Mouse (Mus musculus) CH12.LX (cell line): Measurements from ENCODE around the gene 1700022I11Rik. TPM values are rescaled to one million over a fixed set of nuclear protein-coding genes. Genes with fewer than 3 reads are reported as not detected.

Experiments used
- DNase-seq: peaks from one replicate; pipeline ENCODE4 v3.0.0-alpha.2; 2013; ENCODE audit errors: extremely low read depth
- H3K27ac ChIP-seq: 2 replicates; pipeline ENCODE4 v1.5.1; 2012; ENCODE audit warnings: low read depth, mild to moderate bottlenecking, control low read depth, moderate library complexity; ENCODE audit not compliant: insufficient read depth
- H3K27me3 ChIP-seq: replicated peaks from 2 replicates; pipeline ENCODE3; 2012; ENCODE audit warnings: inconsistent platforms
- H3K36me3 ChIP-seq, 2 experiments: replicated peaks in 1 of 2; 2 replicates each; pipeline versions ENCODE3 to v1.6.1; 2012; ENCODE audit warnings: inconsistent platforms in 1 of 2, low read length in 1 of 2, mild to moderate bottlenecking in 1 of 2, mixed read lengths in 1 of 2, moderate library complexity in 1 of 2; ENCODE audit not compliant: control insufficient read depth in 1 of 2, insufficient read depth in 1 of 2
- H3K4me1 ChIP-seq, 2 experiments: 2 replicates each; pipeline ENCODE4 v1.6.1; 2012; ENCODE audit warnings: inconsistent platforms in 1 of 2, moderate library complexity in 1 of 2; ENCODE audit not compliant: insufficient read depth in 2 of 2, control insufficient read depth in 1 of 2
- H3K4me2 ChIP-seq: 2 replicates; pipeline ENCODE4 v1.6.1; 2012; ENCODE audit warnings: low read depth, mild to moderate bottlenecking, control low read depth; ENCODE audit not compliant: poor library complexity, insufficient read depth, severe bottlenecking
- H3K4me3 ChIP-seq, 3 experiments: fragments of 150-350 bp in 1 of 3; sonication (generic) in 1 of 3; replicated peaks in 1 of 3; 2 replicates each; pipeline versions ENCODE3 to v1.5.1; 2011 to 2012; ENCODE audit warnings: low read depth in 2 of 3, low read length in 2 of 3, mild to moderate bottlenecking in 2 of 3, moderate library complexity in 2 of 3, control low read depth in 1 of 3, improper control_type of control experiment in 1 of 3, inconsistent platforms in 1 of 3, mixed read lengths in 1 of 3; ENCODE audit not compliant: poor library complexity in 1 of 3
- H3K79me2 ChIP-seq: replicated peaks from 2 replicates; pipeline ENCODE4 v1.6.1; 2012; ENCODE audit warnings: mild to moderate bottlenecking, moderate library complexity; ENCODE audit not compliant: control insufficient read depth, poor library complexity, insufficient read depth, severe bottlenecking; ENCODE audit errors: extremely low read depth
- H3K9ac ChIP-seq: 2 replicates; pipeline ENCODE4 v1.6.1; 2012; ENCODE audit warnings: low read depth, mild to moderate bottlenecking, control low read depth, moderate library complexity; ENCODE audit not compliant: insufficient read depth
- H3K9me3 ChIP-seq: replicated peaks from 2 replicates; pipeline ENCODE3; 2012; ENCODE audit warnings: low read length, inconsistent platforms, mixed read lengths
- BHLHE40 ChIP-seq: IDR thresholded peaks from 2 replicates; pipeline ENCODE4 v1.6.1; 2011; ENCODE audit warnings: mild to moderate bottlenecking, low read depth, low read length, improper control_type of control experiment
- CHD1 ChIP-seq: IDR thresholded peaks from 2 replicates; pipeline ENCODE4 v1.6.1; 2012; ENCODE audit warnings: low read depth, low read length, improper control_type of control experiment, inconsistent platforms
- CHD2 ChIP-seq: IDR thresholded peaks from 2 replicates; pipeline ENCODE4 v1.6.1; 2011; ENCODE audit warnings: low read length, improper control_type of control experiment
- CTCF ChIP-seq, 2 experiments: IDR thresholded peaks in 1 of 2; conservative IDR thresholded peaks in 1 of 2; 2 replicates each; pipeline ENCODE4 v1.5.1; 2011 to 2012; ENCODE audit warnings: low read depth in 2 of 2, low read length in 2 of 2, improper control_type of control experiment in 1 of 2, inconsistent platforms in 1 of 2, mild to moderate bottlenecking in 1 of 2, moderate library complexity in 1 of 2
- E2F4 ChIP-seq: IDR thresholded peaks from 2 replicates; pipeline ENCODE4 v1.6.1; 2011; ENCODE audit warnings: low read depth, low read length, improper control_type of control experiment; ENCODE audit not compliant: insufficient replicate concordance
- ELF1 ChIP-seq: IDR thresholded peaks from 2 replicates; pipeline ENCODE4 v1.6.1; 2014; ENCODE audit warnings: low read depth, mild to moderate bottlenecking, inconsistent platforms, low read length, improper control_type of control experiment
- EP300 ChIP-seq: IDR thresholded peaks from 2 replicates; pipeline ENCODE4 v1.6.1; 2011; ENCODE audit warnings: low read length, improper control_type of control experiment
- ETS1 ChIP-seq: conservative IDR thresholded peaks from 2 replicates; pipeline ENCODE4 v1.6.1; 2012; ENCODE audit warnings: low read depth, mild to moderate bottlenecking, inconsistent platforms, low read length, improper control_type of control experiment, moderate library complexity
- GABPA ChIP-seq: IDR thresholded peaks from 2 replicates; pipeline ENCODE4 v1.6.1; 2012; ENCODE audit warnings: low read depth, low read length, improper control_type of control experiment, inconsistent platforms; ENCODE audit not compliant: insufficient replicate concordance
- HCFC1 ChIP-seq: IDR thresholded peaks from 2 replicates; pipeline ENCODE4 v1.6.1; 2012; ENCODE audit warnings: low read depth, mild to moderate bottlenecking, inconsistent platforms, low read length, improper control_type of control experiment
- IRF4 ChIP-seq: IDR thresholded peaks from 2 replicates; pipeline ENCODE4 v1.6.1; 2014; ENCODE audit warnings: low read depth, mild to moderate bottlenecking, inconsistent platforms, low read length, improper control_type of control experiment
- JUN ChIP-seq: IDR thresholded peaks from 2 replicates; pipeline ENCODE4 v1.6.1; 2011; ENCODE audit warnings: low read depth, mild to moderate bottlenecking, low read length, improper control_type of control experiment, moderate library complexity; ENCODE audit not compliant: insufficient read depth
- JUND ChIP-seq: conservative IDR thresholded peaks from 2 replicates; pipeline ENCODE4 v1.6.1; 2011; ENCODE audit warnings: low read depth, low read length, improper control_type of control experiment
- KAT2A ChIP-seq: IDR thresholded peaks from 2 replicates; pipeline ENCODE4 v1.6.1; 2012; ENCODE audit warnings: low read length, improper control_type of control experiment, inconsistent platforms; ENCODE audit not compliant: insufficient replicate concordance
- MAFK ChIP-seq: IDR thresholded peaks from 2 replicates; pipeline ENCODE4 v1.6.1; 2011; ENCODE audit warnings: low read length, improper control_type of control experiment; ENCODE audit not compliant: insufficient replicate concordance
- MAX ChIP-seq: IDR thresholded peaks from 2 replicates; pipeline ENCODE4 v1.6.1; 2011; ENCODE audit warnings: low read length, improper control_type of control experiment
- MAZ ChIP-seq: IDR thresholded peaks from 2 replicates; pipeline ENCODE4 v1.6.1; 2012; ENCODE audit warnings: low read depth, mild to moderate bottlenecking, inconsistent platforms, low read length, improper control_type of control experiment, moderate library complexity
- MEF2A ChIP-seq: IDR thresholded peaks from 2 replicates; pipeline ENCODE4 v1.6.1; 2014; ENCODE audit warnings: low read depth, mild to moderate bottlenecking, inconsistent platforms, low read length, improper control_type of control experiment, borderline replicate concordance
- MXI1 ChIP-seq: IDR thresholded peaks from 2 replicates; pipeline ENCODE4 v1.6.1; 2011; ENCODE audit warnings: mild to moderate bottlenecking, low read depth, low read length, improper control_type of control experiment
- MYC ChIP-seq: IDR thresholded peaks from 2 replicates; pipeline ENCODE4 v1.6.1; 2011; ENCODE audit warnings: low read depth, mild to moderate bottlenecking, improper control_type of control experiment, low read length
- NELFE ChIP-seq: IDR thresholded peaks from 2 replicates; pipeline ENCODE4 v1.6.1; 2011; ENCODE audit warnings: low read depth, low read length, improper control_type of control experiment
- NRF1 ChIP-seq: IDR thresholded peaks from 2 replicates; pipeline ENCODE4 v1.6.1; 2014; ENCODE audit warnings: low read depth, mild to moderate bottlenecking, inconsistent platforms, low read length, improper control_type of control experiment, moderate library complexity
- PAX5 ChIP-seq: IDR thresholded peaks from 2 replicates; pipeline ENCODE4 v1.6.1; 2012; ENCODE audit warnings: low read length, inconsistent platforms, mixed read lengths
- POLR2A ChIP-seq: IDR thresholded peaks from 2 replicates; pipeline ENCODE4 v1.6.1; 2011; ENCODE audit warnings: low read depth, mild to moderate bottlenecking, improper control_type of control experiment, low read length
- POLR2AphosphoS2 ChIP-seq: IDR thresholded peaks from 2 replicates; pipeline ENCODE4 v1.6.1; 2011; ENCODE audit warnings: low read depth, low read length, improper control_type of control experiment
- RAD21 ChIP-seq: IDR thresholded peaks from 2 replicates; pipeline ENCODE4 v1.6.1; 2011; ENCODE audit warnings: low read depth, mild to moderate bottlenecking, low read length, improper control_type of control experiment, moderate library complexity
- SIN3A ChIP-seq: IDR thresholded peaks from 2 replicates; pipeline ENCODE4 v1.6.1; 2012; ENCODE audit warnings: low read length, improper control_type of control experiment, inconsistent platforms
- SMC3 ChIP-seq: IDR thresholded peaks from 2 replicates; pipeline ENCODE4 v1.6.1; 2011; ENCODE audit warnings: low read depth, low read length, improper control_type of control experiment
- TBP ChIP-seq: conservative IDR thresholded peaks from 2 replicates; pipeline ENCODE4 v1.6.1; 2011; ENCODE audit warnings: low read depth, low read length, improper control_type of control experiment
- TCF12 ChIP-seq: IDR thresholded peaks from 2 replicates; pipeline ENCODE4 v1.6.1; 2014; ENCODE audit warnings: low read depth, mild to moderate bottlenecking, inconsistent platforms, low read length, improper control_type of control experiment
- UBTF ChIP-seq: IDR thresholded peaks from 2 replicates; pipeline ENCODE4 v1.6.1; 2012; ENCODE audit warnings: low read depth, mild to moderate bottlenecking, inconsistent platforms, low read length, improper control_type of control experiment, moderate library complexity
- USF1 ChIP-seq: IDR thresholded peaks from 2 replicates; pipeline ENCODE4 v1.6.1; 2014; ENCODE audit warnings: low read depth, mild to moderate bottlenecking, inconsistent platforms, low read length, improper control_type of control experiment
- USF2 ChIP-seq: conservative IDR thresholded peaks from 2 replicates; pipeline ENCODE4 v1.6.1; 2011; ENCODE audit warnings: low read depth, low read length, improper control_type of control experiment
- ZC3H11A ChIP-seq: IDR thresholded peaks from 2 replicates; pipeline ENCODE4 v1.6.1; 2012; ENCODE audit warnings: low read depth, mild to moderate bottlenecking, inconsistent platforms, low read length, improper control_type of control experiment
- ZKSCAN1 ChIP-seq: IDR thresholded peaks from 2 replicates; pipeline ENCODE4 v1.6.1; 2012; ENCODE audit warnings: low read depth, inconsistent platforms, low read length, improper control_type of control experiment, borderline replicate concordance
- ZMIZ1 ChIP-seq: IDR thresholded peaks from 2 replicates; pipeline ENCODE4 v1.6.1; 2012; ENCODE audit warnings: low read depth, mild to moderate bottlenecking, inconsistent platforms, low read length, improper control_type of control experiment
- ZNF384 ChIP-seq: IDR thresholded peaks from 2 replicates; pipeline ENCODE4 v1.6.1; 2012; ENCODE audit warnings: low read depth, low read length, improper control_type of control experiment, inconsistent platforms
- dilution Hi-C: fragments of 300-500 bp; cut with MboI; formaldehyde crosslinking; loops from 2 replicates; pipeline ENCODE4 v1.14.3; 2020; ENCODE audit warnings: low sequenced_read_pairs; ENCODE audit not compliant: extremely low pct_unique_long_range_greater_than_20kb, extremely low pct_ligation_motif_present
- in situ Hi-C: fragments of 300-500 bp; cut with MboI; formaldehyde crosslinking; loops from 3 replicates; pipeline ENCODE4 v1.14.3; 2019; ENCODE audit warnings: low sequenced_read_pairs, low pct_ligation_motif_present, low pct_unique_long_range_greater_than_20kb, mixed read lengths
- polyA plus RNA-seq: library from polyadenylated mRNA; unstranded; fragments of >175 nt; gene quantifications from 2 replicates; pipeline ENCODE4 v1.2.1, GENCODE M21; 2012; ENCODE audit warnings: low read depth; ENCODE audit not compliant: insufficient read length
- total RNA-seq, 2 experiments: library from RNA; depleted of rRNA; stranded (reverse); fragments of 300-350 nt in 1 of 2; fragments of >200 nt in 1 of 2; gene quantifications; 2 replicates each; pipeline ENCODE4 v1.2.3; 2012 to 2014

The 1700022I11Rik gene
- total and polyA plus RNA-seq, 3 experiments, result 0.24 to 0.55 TPM; not detected in 1

GRCm38 (mm10) chr4:43025084-43025960 lies 55.9 kb downstream of the 1700022I11Rik start, which contains the start of gene Pigo:
TSS of gene Pigo (minus strand) at chr4:43025819.
- H3K9me3 ChIP-seq, result no peaks in the 10 kb centered on the region
- in situ Hi-C loops, result no loop called here
- H3K9ac ChIP-seq, result peak within 1 kb of the TSS; percentile 76
- H3K4me2 ChIP-seq, result peak within 1 kb of the TSS; percentile 89
- DNase-seq, result peak; percentile 93
- H3K4me3 ChIP-seq, result peak within 1 kb of the TSS; percentile 59 to 77 (median 59)
- peaks cover 8 to 25% of the 10 kb centered on the region in 2 experiments for H3K4me1 ChIP-seq
- peak within 1 kb of the TSS; percentile 34; the same call in 1 of the 2 replicates for H3K27ac ChIP-seq
- dilution Hi-C loops, result no loop called here
- H3K36me3 ChIP-seq, result peaks cover 51 to 84% of the 10 kb centered on the region in 2 experiments
- H3K79me2 ChIP-seq, result peaks cover 10% of the 10 kb centered on the region
- H3K27me3 ChIP-seq, result no peaks in the 10 kb centered on the region
- TF ChIP-seq USF1, result no peak
- peak; percentile 93 for TF ChIP-seq SIN3A
- TF ChIP-seq NRF1, result peak; percentile 34; the same call in 1 of the 2 replicates
- no peak for TF ChIP-seq EP300
- TF ChIP-seq ZMIZ1, result peak; percentile 70; the same call in 1 of the 2 replicates
- no peak for TF ChIP-seq ZC3H11A
- TF ChIP-seq USF2, result no peak
- peak; percentile 94; the same call in 1 of the 2 replicates for TF ChIP-seq POLR2AphosphoS2
- TF ChIP-seq NELFE, result peak; percentile 68
- TF ChIP-seq ZKSCAN1, result no peak
- TF ChIP-seq IRF4, result peak; percentile 33
- peak; percentile 88 for TF ChIP-seq MXI1
- TF ChIP-seq RAD21, result peak; percentile 50
- TF ChIP-seq POLR2A, result peak; percentile 83
- peak; percentile 80 for TF ChIP-seq KAT2A
- peak; percentile 50; the same call in 1 of the 2 replicates for TF ChIP-seq TBP
- peak; percentile 93 for TF ChIP-seq ELF1
- TF ChIP-seq JUND, result 0 out of 2 replicates have a peak, but pooled peaks have one; percentile 31
- peak; percentile 58 to 91; a peak in 3 of 4 replicates for TF ChIP-seq CTCF (conservative IDR thresholded peaks at IDR 0.05 in 1 of 2, IDR thresholded peaks at IDR 0.05 in 1 of 2; ENCODE audit: low read depth in 2 of 2, low read length in 2 of 2)
- TF ChIP-seq MAX, result peak; percentile 82
- no peak for TF ChIP-seq MAFK
- TF ChIP-seq MEF2A, result peak; percentile 54; the same call in 1 of the 2 replicates
- peak; percentile 63; the same call in 1 of the 2 replicates for TF ChIP-seq ZNF384
- peak; percentile 74; the same call in 1 of the 2 replicates for TF ChIP-seq MYC
- no peak for TF ChIP-seq JUN
- peak; percentile 77; the same call in 1 of the 2 replicates for TF ChIP-seq MAZ
- TF ChIP-seq UBTF, result no peak
- TF ChIP-seq SMC3, result peak; percentile 65
- TF ChIP-seq HCFC1, result peak; percentile 89
- peak; percentile 66 for TF ChIP-seq CHD2
- TF ChIP-seq BHLHE40, result 0 out of 2 replicates have a peak, but pooled peaks have one; percentile 31
- TF ChIP-seq TCF12, result peak; percentile 83
- 0 out of 2 replicates have a peak, but pooled peaks have one; percentile 48 for TF ChIP-seq E2F4
- TF ChIP-seq PAX5, result no peak
- 0 out of 2 replicates have a peak, but pooled peaks have one; percentile 26 for TF ChIP-seq ETS1
- peak; percentile 84 for TF ChIP-seq GABPA
- TF ChIP-seq CHD1, result no peak
